Mouse (Mus musculus): Measurements from ENCODE around the gene Accs. TPM values are rescaled to one million over a fixed set of nuclear protein-coding genes. Genes with fewer than 3 reads are reported as not detected.

Accs gene
- total RNA-seq, 2 experiments from 2014 or later: 4.1 to 5.2 TPM

DNA sequence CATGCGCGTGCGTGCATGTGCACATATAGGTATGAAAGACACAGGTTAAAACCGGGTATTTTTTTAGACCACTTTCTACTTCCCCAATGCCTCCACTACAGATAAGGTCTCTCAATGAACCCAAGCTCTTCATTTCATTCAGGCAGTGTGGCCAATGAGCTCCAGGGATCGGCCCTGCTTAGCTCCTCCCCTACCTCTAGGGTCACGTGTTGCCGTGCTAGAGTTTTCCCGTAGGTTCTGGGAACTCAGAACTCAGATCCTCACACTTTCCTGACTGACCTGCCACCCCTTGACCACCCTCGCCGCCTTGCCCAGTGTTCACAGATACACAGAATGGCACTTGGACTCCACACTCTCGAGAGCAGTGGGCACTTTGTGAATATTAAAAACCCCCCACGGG, 9.1 kb upstream of the Accs start:
- no peak for DNase-seq

DNA sequence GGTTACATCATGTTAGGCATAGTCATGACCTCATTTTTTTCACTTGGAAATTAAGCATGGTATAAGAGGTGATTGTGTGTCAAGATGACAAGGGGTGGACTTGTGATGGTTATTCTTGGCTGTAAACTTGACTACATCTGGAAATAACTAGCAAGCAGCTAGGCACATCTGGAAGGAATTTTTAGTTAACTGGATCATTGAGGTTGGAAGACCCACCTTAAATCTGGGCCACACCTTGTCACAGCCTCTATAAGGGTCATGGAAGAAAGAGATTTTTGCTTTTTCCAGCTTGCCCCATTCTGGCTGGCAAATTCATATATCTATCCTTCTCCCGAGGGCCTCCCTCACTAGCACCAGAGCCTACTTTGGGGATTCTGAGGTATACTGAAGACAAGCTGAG, 1.6 kb upstream of the Accs start:
- DNase-seq: no peak

- DNase-seq: no peak
Measured at GRCm38 (mm10) chr2:93850317-93850944, 688 bp upstream of the Accs start.

- no peak for DNase-seq
Measured at GRCm38 (mm10) chr2:93841349-93841748, 8.4 kb downstream of the Accs start.

DNA sequence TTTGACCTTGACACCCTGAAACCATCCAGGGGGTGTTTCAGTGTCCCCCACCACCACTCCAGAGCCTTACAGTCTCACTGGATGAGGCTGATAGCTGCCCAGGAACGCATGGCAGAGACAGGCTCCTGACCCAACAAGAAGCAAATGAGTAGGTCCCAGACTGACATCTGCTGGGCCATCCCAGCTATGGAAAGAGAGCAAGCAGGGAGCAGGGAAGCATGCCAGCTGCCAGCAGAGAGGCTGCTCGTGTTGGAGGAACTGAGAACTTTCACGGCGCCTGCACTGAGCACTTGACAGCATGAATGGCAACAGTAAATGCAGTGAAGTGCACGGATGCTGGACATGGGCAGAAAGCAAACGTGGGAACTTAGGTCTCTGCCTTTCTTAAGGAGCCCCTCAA, 9.6 kb downstream of the Accs start:
- peak in 1 of 2 experiments; percentile 41 for DNase-seq

DNA sequence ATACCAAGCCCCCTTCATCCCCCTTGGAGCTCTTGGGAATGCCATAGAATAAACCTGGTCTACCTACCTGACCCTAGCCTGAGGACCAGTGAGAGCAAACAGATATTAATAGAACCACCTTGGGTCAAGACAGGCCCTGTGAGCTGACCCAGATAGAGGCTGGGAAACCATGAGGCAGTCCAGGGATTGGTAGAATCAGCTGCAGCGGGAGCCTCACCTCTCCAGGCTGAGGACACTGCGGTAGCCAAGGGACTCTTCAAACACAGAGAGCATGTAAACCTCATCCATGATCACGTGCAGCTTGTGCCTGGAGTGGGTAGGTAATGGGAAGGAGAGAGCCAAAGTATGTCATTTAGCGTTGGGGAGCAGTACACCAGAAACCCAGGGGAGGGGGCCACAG, 10.8 kb downstream of the Accs start:
- DNase-seq: peak in 1 of 2 experiments; percentile 27

DNA sequence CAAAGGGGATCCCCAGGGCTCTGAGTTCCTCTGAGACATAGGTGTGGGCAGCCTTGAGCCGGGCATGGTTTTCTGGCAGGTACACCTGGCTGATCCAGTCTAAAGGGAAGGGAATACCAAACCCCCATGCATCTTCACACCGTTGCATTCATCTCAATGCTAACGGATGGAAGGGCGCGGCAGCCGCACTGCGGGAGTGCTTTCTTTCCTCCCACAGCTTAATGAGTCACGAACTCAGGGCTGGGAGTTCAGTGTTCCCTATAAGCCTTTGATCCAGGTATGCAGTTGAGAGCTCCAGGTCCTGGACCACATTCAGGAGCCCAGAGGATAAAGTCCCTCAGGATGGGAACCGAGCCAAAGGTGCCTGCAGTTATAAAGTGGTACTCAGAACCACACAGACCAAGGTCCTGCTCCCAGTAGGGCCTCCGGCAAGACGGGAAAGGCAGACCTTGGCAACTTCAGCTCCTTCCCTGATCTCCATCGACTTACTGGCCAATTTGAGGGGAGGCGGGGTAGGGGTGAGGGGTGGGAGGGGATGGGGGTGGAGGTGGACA, 13.4 kb downstream of the Accs start:
- DNase-seq: no peak

GRCm38 (mm10) chr2:93835596-93835995, 14.1 kb downstream of the Accs start:
- DNase-seq: no peak

DNA sequence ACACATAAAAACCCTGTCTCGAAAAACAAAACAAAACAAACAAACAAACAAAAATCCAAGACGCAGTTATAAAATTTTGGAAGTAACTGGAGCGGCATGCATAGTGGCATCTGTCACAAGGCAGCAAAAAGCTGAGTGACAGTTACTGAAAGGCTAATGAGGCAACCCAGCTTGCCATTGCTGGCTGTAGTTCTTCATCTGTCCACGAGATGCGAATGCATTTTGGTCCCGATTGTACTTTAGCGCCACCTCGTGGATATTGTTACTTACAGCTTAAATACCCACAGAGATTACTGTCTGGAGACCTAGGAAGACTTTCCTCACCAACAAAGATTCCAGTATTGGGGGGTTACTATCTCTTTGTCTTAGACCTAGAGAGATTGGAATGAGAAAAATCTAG, 26.2 kb downstream of the Accs start:
- DNase-seq: peak; percentile 80 to 87

GRCm38 (mm10) chr2:93822045-93822749, 27.5 kb downstream of the Accs start, which contains the start of gene Ext2:
TSS of gene Ext2 (minus strand) at chr2:93822568.
- DNase-seq: peak; percentile 91 to 96

GRCm38 (mm10) chr2:93817791-93818190, 32.0 kb downstream of the Accs start:
- DNase-seq: no peak

GRCm38 (mm10) chr2:93813343-93813742, 36.4 kb downstream of the Accs start:
- DNase-seq: no peak

DNA sequence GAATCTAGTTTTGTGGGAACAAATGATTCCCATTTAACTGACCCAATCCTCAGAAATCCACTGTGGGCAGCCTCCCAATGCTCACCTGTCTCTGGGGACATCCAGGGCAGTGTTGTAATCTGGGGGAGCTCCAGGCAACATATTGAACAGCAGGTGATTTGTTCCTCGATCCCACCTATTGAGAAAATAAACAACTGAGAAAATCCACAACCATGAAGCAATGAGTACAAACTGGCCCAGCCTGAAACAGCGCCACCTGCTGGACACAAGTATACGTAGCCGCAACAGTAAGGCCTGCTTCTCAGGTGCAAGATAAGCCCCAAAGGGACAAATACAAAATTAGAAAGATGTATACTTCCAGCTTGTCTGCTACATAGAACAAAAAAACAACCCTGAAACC, 37.9 kb downstream of the Accs start:
- peak; percentile 45 to 78 for DNase-seq

GRCm38 (mm10) chr2:93809931-93810330, 39.8 kb downstream of the Accs start:
- peak; percentile 26 to 45 for DNase-seq

DNA sequence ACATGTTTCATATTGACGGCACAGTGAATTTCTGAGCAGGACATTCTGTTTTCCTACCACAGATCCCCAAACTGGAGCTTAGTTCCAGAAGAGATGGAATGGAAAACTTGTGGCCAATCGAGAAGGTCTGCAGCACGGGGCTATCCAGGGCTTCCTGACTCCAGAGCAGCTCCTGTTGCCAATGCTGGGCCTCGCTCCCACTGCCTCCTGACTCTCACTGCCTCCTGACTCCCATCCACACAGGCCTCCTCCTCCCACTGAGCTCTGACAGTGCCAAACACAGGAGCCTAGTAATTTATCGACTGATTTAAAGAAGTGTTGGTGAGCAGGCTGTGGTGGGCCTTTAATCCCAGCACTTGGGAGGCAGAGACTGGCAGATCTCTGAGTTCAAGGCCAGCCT, 41.7 kb downstream of the Accs start:
- peak in 1 of 2 experiments; percentile 22 for DNase-seq

DNA sequence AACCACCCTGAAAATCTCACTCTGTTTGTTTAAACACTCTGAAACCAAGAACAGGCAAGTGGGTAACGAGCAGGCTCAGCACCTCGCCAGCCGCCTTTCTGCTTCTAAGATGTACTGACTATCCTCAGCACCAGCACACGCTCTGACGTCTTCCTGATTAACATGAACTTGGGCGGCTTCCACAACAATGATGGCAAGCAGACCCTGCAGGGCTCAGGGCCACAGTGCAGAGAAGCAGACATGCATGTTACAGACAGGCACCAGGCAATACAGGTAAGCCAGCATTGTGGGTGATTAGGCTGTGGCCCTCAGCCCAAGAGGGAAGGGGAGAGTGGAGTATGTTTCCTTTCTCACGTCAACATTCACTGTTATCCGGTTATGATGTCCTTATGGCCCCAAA, 42.3 kb downstream of the Accs start:
- no peak for DNase-seq

GRCm38 (mm10) chr2:93806487-93807201, 43.1 kb downstream of the Accs start:
- no peak for DNase-seq

GRCm38 (mm10) chr2:93805523-93805922, 44.2 kb downstream of the Accs start:
- DNase-seq: peak in 1 of 2 experiments; percentile 23

- DNase-seq: no peak
Measured at GRCm38 (mm10) chr2:93805066-93805465, 44.7 kb downstream of the Accs start.

DNA sequence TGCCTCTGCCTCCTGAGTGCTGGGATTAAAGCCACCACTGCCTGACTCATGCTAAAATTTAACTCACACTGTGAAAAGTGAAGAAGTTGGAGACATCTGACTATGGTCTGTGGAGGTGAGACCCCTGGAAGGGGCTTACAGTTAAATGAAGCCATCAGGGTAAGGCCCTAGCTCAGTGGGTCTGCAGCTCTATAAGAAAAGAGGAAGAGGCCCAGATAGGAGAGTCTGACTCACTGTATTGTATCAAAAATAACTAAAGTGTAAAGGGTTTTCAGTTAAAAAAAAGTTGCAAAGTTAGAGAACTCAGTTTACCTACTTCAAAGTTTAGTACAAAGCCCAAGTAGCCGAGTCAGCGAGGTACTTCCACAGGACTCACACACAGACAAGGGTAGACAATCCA, 46.8 kb downstream of the Accs start:
- DNase-seq: no peak

- no peak for DNase-seq
Measured at GRCm38 (mm10) chr2:93801097-93801496, 48.6 kb downstream of the Accs start.

DNA sequence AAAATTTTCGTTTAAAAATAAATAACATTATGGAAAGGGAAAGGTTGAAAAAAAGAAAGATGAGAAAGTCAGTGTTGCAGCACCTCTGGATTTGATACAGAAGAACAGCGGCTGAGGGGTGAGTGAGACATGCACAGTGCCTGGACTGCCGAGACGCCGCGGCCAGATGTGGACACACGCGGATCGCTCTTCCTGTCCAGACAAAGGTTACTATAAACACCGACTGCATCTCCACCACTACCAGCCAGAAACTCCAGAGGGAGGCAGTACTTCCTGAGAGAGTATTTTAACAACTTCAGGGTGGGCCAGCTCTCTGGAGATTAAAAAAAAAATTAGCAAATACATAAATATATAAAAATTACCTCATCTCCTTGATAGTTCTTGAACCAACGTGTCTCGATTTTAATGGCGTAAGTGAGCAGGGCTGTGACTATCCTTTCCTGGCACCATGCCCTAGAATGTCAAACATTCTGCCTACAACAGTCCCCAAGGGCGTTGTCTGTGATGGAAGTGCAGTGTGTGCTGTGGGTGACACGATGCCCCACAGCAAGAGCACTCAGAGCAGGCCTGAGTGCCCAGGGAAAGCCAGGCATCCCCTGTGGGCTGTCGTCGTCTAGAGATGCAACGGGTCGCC, 52.5 kb downstream of the Accs start:
- DNase-seq: no peak
